Mouse (Mus musculus): ENCODE measurements around the gene Pde10a. TPM values are rescaled to one million over a fixed set of nuclear protein-coding genes. Genes with fewer than 3 reads are reported as not detected.

Pde10a gene
- total RNA-seq, 2 experiments from 2014 or later: 2.4 to 3.6 TPM

- peak; percentile 84 for DNase-seq
Observed at GRCm38 (mm10) chr17:8801083-8801854, 276.1 kb downstream of the Pde10a start.

GRCm38 (mm10) chr17:8801855-8802104, 276.6 kb downstream of the Pde10a start:
- DNase-seq: no peak

GRCm38 (mm10) chr17:8802161-8802888, 277.2 kb downstream of the Pde10a start:
- peak; percentile 42 to 55 for DNase-seq

GRCm38 (mm10) chr17:8802889-8803799, 278.0 kb downstream of the Pde10a start:
- no peak for DNase-seq

GRCm38 (mm10) chr17:8807345-8807744, 282.2 kb downstream of the Pde10a start:
- DNase-seq: peak; percentile 36 to 61

GRCm38 (mm10) chr17:8809771-8810170, 284.6 kb downstream of the Pde10a start:
- DNase-seq: no peak

GRCm38 (mm10) chr17:8810201-8810600, 285.0 kb downstream of the Pde10a start:
- DNase-seq: no peak

GRCm38 (mm10) chr17:8812228-8812865, 287.2 kb downstream of the Pde10a start:
- peak in 1 of 2 experiments; percentile 20 for DNase-seq

- no peak for DNase-seq
Observed at GRCm38 (mm10) chr17:8813773-8814491, 288.8 kb downstream of the Pde10a start.

GRCm38 (mm10) chr17:8815376-8815775, 290.2 kb downstream of the Pde10a start:
- no peak for DNase-seq

- no peak for DNase-seq
Observed at GRCm38 (mm10) chr17:8815864-8816263, 290.7 kb downstream of the Pde10a start.

GRCm38 (mm10) chr17:8818675-8819074, 293.5 kb downstream of the Pde10a start:
- DNase-seq: no peak

GRCm38 (mm10) chr17:8823548-8823947, 298.4 kb downstream of the Pde10a start:
- DNase-seq: no peak

GRCm38 (mm10) chr17:8827204-8827603, 302.0 kb downstream of the Pde10a start:
- no peak for DNase-seq

GRCm38 (mm10) chr17:8831001-8831400, 305.8 kb downstream of the Pde10a start:
- no peak for DNase-seq

GRCm38 (mm10) chr17:8836292-8836691, 311.1 kb downstream of the Pde10a start:
- DNase-seq: no peak

- DNase-seq: peak in 1 of 2 experiments; percentile 33
Observed at GRCm38 (mm10) chr17:8838252-8838651, 313.1 kb downstream of the Pde10a start.

GRCm38 (mm10) chr17:8839237-8840011, 314.3 kb downstream of the Pde10a start:
- DNase-seq: no peak

GRCm38 (mm10) chr17:8841094-8841493, 315.9 kb downstream of the Pde10a start:
- no peak for DNase-seq

GRCm38 (mm10) chr17:8841897-8842540, 316.8 kb downstream of the Pde10a start:
- DNase-seq: no peak

All from heart, adult 18-20 months (tissue).